Mouse (Mus musculus) ES-Bruce4 (cell line): ENCODE data around the gene Ly9.

Experiments used
- CTCF ChIP-seq: IDR thresholded peaks from one replicate; pipeline ENCODE4 v1.8.1; 2011; ENCODE audit warnings: low read depth, low read length
- POLR2A ChIP-seq: IDR thresholded peaks from one replicate; pipeline ENCODE4 v1.8.1; 2011; ENCODE audit warnings: low read length; ENCODE audit not compliant: insufficient read depth

DNA sequence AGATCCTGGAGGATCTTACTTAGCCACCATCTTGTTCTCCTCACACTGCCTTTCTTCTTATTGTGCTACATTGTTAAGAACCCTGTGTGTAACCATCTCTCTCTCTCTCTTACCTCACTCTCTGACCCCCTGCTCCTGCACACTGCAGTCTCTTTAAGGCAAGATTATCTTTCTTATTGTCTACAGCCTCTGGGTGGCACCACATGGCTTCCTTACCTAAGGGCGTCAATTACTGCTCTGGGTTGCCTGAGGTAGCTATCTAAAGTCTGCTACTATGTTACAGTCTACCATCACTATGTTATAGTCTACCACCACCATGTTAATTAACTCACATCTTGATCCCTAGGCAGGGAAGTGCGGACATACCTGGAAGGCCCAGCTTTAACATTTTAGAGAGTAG lies 38.8 kb downstream of the Ly9 start:
- no peak for TF ChIP-seq CTCF
- no peak for TF ChIP-seq POLR2A
